21 mouse cellular contexts compared by ENCODE assay signal in the genomic region with DNA sequence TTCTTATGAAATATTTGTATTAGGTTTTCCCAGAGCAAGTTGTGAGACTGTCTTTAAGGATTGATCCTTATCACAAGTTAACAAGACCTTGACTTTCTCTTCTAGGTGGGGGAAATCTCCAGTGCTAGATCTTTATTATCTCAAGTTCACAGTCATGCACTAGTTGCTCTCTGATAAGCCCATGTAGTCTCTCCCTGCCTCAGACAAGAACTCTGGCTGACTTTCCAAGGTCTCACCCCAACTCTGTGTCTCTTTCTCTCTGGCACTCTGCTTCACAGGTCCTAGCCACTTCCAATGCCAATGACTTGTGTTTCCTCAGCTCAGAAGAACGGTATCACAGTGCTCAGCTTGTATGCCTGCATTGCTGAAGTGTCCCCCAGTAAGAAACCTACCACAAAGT. TPM values are rescaled to one million over a fixed set of nuclear protein-coding genes. Genes with fewer than 3 reads are reported as not detected.
A peak's percentile ranks its signal among the peaks of the same experiment; 100 is the strongest.
DNase-seq lines count a peak whose midpoint lies in the region; ATAC-seq and TF ChIP-seq lines count a peak whose summit lies in the region.
"Had no signal": no experiment of that assay in that cellular context is flagged by ENCODE, and none has a peak within 500 bp of the region (broad histone marks: within the 10 kb centered on the region; RNA-seq: fewer than 3 reads in every experiment).

No protein-coding gene starts in this region.

- 0 out of 2 replicates have a peak overlapping the region, but pooled peaks have one; percentile 18 for H3K27ac ChIP-seq in liver, embryonic 12.5 days
- H3K27ac ChIP-seq in liver, postnatal 0 days (ENCODE audit: low read depth) = no peak overlapping the region
- H3K27ac ChIP-seq in liver, embryonic 13.5 days = peak overlapping the region; percentile 13; the same call in 1 of the 2 replicates
- no peak overlapping the region for H3K27ac ChIP-seq in heart, embryonic 10.5 days
- H3K27ac ChIP-seq: embryonic facial prominence, embryonic 13.5 days; forebrain, embryonic 12.5 days; gastrocnemius, adult 2 months; heart, embryonic 13.5 days; hindbrain, embryonic 15.5 days had no signal

- no peaks in the 10 kb centered on the region for H3K36me3 ChIP-seq in liver, embryonic 12.5 days
- H3K36me3 ChIP-seq in liver, postnatal 0 days (replicated peaks; ENCODE audit: insufficient read depth, low read length) = no peaks in the 10 kb centered on the region
- H3K36me3 ChIP-seq in liver, embryonic 13.5 days = no peaks in the 10 kb centered on the region
- no peaks in the 10 kb centered on the region for H3K36me3 ChIP-seq in heart, embryonic 10.5 days
- H3K36me3 ChIP-seq: embryonic facial prominence, embryonic 13.5 days; forebrain, embryonic 12.5 days; heart, embryonic 13.5 days; hindbrain, embryonic 15.5 days had no signal

- H3K4me1 ChIP-seq in liver, embryonic 12.5 days = peaks cover 31% of the 10 kb centered on the region
- no peaks in the 10 kb centered on the region for H3K4me1 ChIP-seq in liver, postnatal 0 days (ENCODE audit: insufficient read depth)
- peaks cover 30% of the 10 kb centered on the region for H3K4me1 ChIP-seq in liver, embryonic 13.5 days (replicated peaks)
- H3K4me1 ChIP-seq in heart, embryonic 10.5 days = peaks cover 2% of the 10 kb centered on the region; the same call in 1 of the 2 replicates
- H3K4me1 ChIP-seq: embryonic facial prominence, embryonic 13.5 days; forebrain, embryonic 12.5 days had no signal

- no peaks in the 10 kb centered on the region for H3K27me3 ChIP-seq in liver, embryonic 12.5 days (replicated peaks)
- no peaks in the 10 kb centered on the region for H3K27me3 ChIP-seq in liver, postnatal 0 days (ENCODE audit: insufficient read depth, low read length)
- no peaks in the 10 kb centered on the region for H3K27me3 ChIP-seq in liver, embryonic 13.5 days
- no peaks in the 10 kb centered on the region for H3K27me3 ChIP-seq in heart, embryonic 10.5 days (ENCODE audit: insufficient read depth, poor library complexity, severe bottlenecking)
- H3K27me3 ChIP-seq: embryonic facial prominence, embryonic 13.5 days; forebrain, embryonic 12.5 days; heart, embryonic 13.5 days; hindbrain, embryonic 15.5 days had no signal

- H3K9ac ChIP-seq in liver, embryonic 12.5 days = no peak overlapping the region
- H3K9ac ChIP-seq in liver, postnatal 0 days (replicated peaks) = no peak overlapping the region
- H3K9ac ChIP-seq in liver, embryonic 13.5 days = no peak overlapping the region
- H3K9ac ChIP-seq: embryonic facial prominence, embryonic 13.5 days; forebrain, embryonic 12.5 days; forebrain, postnatal 0 days; heart, embryonic 13.5 days; hindbrain, embryonic 15.5 days had no signal

- no peak overlapping the region for H3K4me3 ChIP-seq in liver, embryonic 12.5 days
- H3K4me3 ChIP-seq in liver, postnatal 0 days (ENCODE audit: low read depth, low read length) = no peak overlapping the region
- H3K4me3 ChIP-seq in liver, embryonic 13.5 days (replicated peaks) = no peak overlapping the region
- no peak overlapping the region for H3K4me3 ChIP-seq in heart, embryonic 10.5 days
- H3K4me3 ChIP-seq: embryonic facial prominence, embryonic 13.5 days; forebrain, embryonic 12.5 days; gastrocnemius, adult 2 months; heart, embryonic 13.5 days; hindbrain, embryonic 15.5 days had no signal

- 63% methylated on average over 1 of the region's 1 CpGs for WGBS in liver, embryonic 12.5 days (ENCODE audit: insufficient replicate concordance)
- 32% methylated on average over 1 of the region's 1 CpGs for WGBS in liver, postnatal 0 days (ENCODE audit: insufficient replicate concordance)
- WGBS in liver, embryonic 13.5 days (ENCODE audit: insufficient replicate concordance) = 32% methylated on average over 1 of the region's 1 CpGs
- 68% methylated on average over 1 of the region's 1 CpGs for WGBS in heart, embryonic 10.5 days

- DNase-seq in liver, postnatal 0 days = no peak
- no peak for DNase-seq in liver, embryonic 13.5 days
- DNase-seq in B cell, adult 2 months = no peak
- DNase-seq in gastrocnemius, adult 18-20 months (ENCODE audit: low spot score) = no peak
- DNase-seq in heart, embryonic 10.5 days (ENCODE audit: low spot score) = no peak
- DNase-seq: adrenal gland, postnatal 25 days; cerebellum, adult 11 months; cerebellum, adult 8-10 months; cerebellum, postnatal 14 days; forebrain, postnatal 0 days; gastrocnemius, adult 2 months; gastrocnemius, postnatal 25 days; heart, postnatal 36 days had no signal

- H3K4me2 ChIP-seq in liver, embryonic 12.5 days = peak overlapping the region; percentile 28; the same call in 1 of the 2 replicates
- no peak overlapping the region for H3K4me2 ChIP-seq in liver, postnatal 0 days (ENCODE audit: low read depth, low read length)
- H3K4me2 ChIP-seq in liver, embryonic 13.5 days = peak overlapping the region; percentile 25; the same call in 1 of the 2 replicates
- H3K4me2 ChIP-seq: embryonic facial prominence, embryonic 13.5 days; forebrain, embryonic 12.5 days; heart, embryonic 13.5 days; hindbrain, embryonic 15.5 days had no signal

- no peak for TF ChIP-seq EP300 in liver, postnatal 0 days (IDR thresholded peaks at IDR 0.05; ENCODE audit: low read depth)

- no peak for TF ChIP-seq CTCF in liver, postnatal 0 days (IDR thresholded peaks at IDR 0.05; ENCODE audit: low read depth)

- H3K9me3 ChIP-seq in liver, embryonic 12.5 days (replicated peaks) = no peaks in the 10 kb centered on the region
- H3K9me3 ChIP-seq in liver, postnatal 0 days (ENCODE audit: low read length) = no peaks in the 10 kb centered on the region
- no peaks in the 10 kb centered on the region for H3K9me3 ChIP-seq in liver, embryonic 13.5 days (replicated peaks)
- no peaks in the 10 kb centered on the region for H3K9me3 ChIP-seq in heart, embryonic 10.5 days
- H3K9me3 ChIP-seq: embryonic facial prominence, embryonic 13.5 days; forebrain, embryonic 12.5 days; heart, embryonic 13.5 days; hindbrain, embryonic 15.5 days had no signal

- ATAC-seq in liver, embryonic 12.5 days = peak; percentile 74
- ATAC-seq in liver, postnatal 0 days = no peak
- peak; percentile 74 for ATAC-seq in liver, embryonic 13.5 days (ENCODE audit: low read depth)
- ATAC-seq in megakaryocyte progenitor cell, adult 5-6 weeks (replicated peaks; ENCODE audit: poor library complexity) = peak; percentile 29
- ATAC-seq: activated CD4-positive, CD25-positive, alpha-beta regulatory T cell, adult 4 months; forebrain, postnatal 0 days; Patski had no signal

RNA-seq across cellular contexts. Expression of a gene that starts 43.1 kb away (rescaled TPM):
- polyA plus RNA-seq in liver, embryonic 12.5 days (2016; fragmentation: Nextera tagmentation; extraction: Ambion mirVana) = 0.82 and 0.96 TPM in 2 replicates
- polyA plus RNA-seq in liver, postnatal 0 days (2015; fragmentation: Nextera tagmentation; extraction: Ambion mirVana) = 0.69 and 1.00 TPM in 2 replicates
- polyA plus RNA-seq in liver, embryonic 13.5 days (2015; fragmentation: Nextera tagmentation; extraction: Ambion mirVana) = 0.35 and 0.46 TPM in 2 replicates
- 3.4 and 4.2 TPM in 2 replicates for total RNA-seq in megakaryocyte progenitor cell, adult 5-6 weeks (2015)
- total RNA-seq in megakaryocyte progenitor cell, adult 5-6 weeks (2017) = 1.3 and 1.8 TPM in 2 replicates
- 1 to 10 TPM; 5.4 to 6.4 TPM for total RNA-seq in gastrocnemius, adult 18-20 months (2021)
- polyA plus RNA-seq in heart, embryonic 10.5 days (2016; fragmentation: Nextera tagmentation; extraction: Ambion mirVana) = 6.7 and 11.4 TPM in 2 replicates

Comparison
In these comparisons a context has a peak if more than half of its experiments do, and no peak if none do; other contexts are left out.
1. H3K27ac ChIP-seq: peak in liver, embryonic 12.5 days (single experiment) and liver, embryonic 13.5 days (single experiment); none in liver, postnatal 0 days (single experiment) and heart, embryonic 10.5 days (single experiment).